Mouse (Mus musculus) 416B (cell line): ENCODE data around the gene Fam71a.

Experiments
- DNase-seq: peaks from one replicate; pipeline ENCODE4 v3.0.0; 2011; ENCODE audit warnings: low read depth

Gene Fam71a

GRCm38 (mm10) chr1:191123696-191124095, 40.9 kb downstream of the Fam71a start:
- DNase-seq = peak; percentile 54

- no peak for DNase-seq
These were observed 41.9 kb downstream of the Fam71a start for GRCm38 (mm10) chr1:191122744-191123143.

- no peak for DNase-seq
These were observed 48.9 kb downstream of the Fam71a start for GRCm38 (mm10) chr1:191115514-191116238.

- DNase-seq = no peak
These were observed 49.7 kb downstream of the Fam71a start for GRCm38 (mm10) chr1:191114868-191115267.
